Mouse (Mus musculus) adrenal gland, adult 18-20 months (tissue): ENCODE data around the gene Retsat. TPM values are rescaled to one million over a fixed set of nuclear protein-coding genes. Genes with fewer than 3 reads are reported as not detected.

Source experiments
- DNase-seq, 2 experiments: peaks; one replicate each; pipeline ENCODE4 v3.0.0; 2021 to 2022; ENCODE audit warnings: low spot score in 2 of 2
- total RNA-seq, 2 experiments: library from RNA; stranded (reverse); gene quantifications; 1 replicate in 1 of 2; 2 replicates in 1 of 2; pipeline ENCODE4 v1.2.3; 2021

Gene Retsat
- total RNA-seq, 2 experiments from 2014 or later: 332 to 343 TPM

GRCm38 (mm10) chr6:72620920-72621319 lies 22.6 kb downstream of the Retsat start:
- no peak for DNase-seq

GRCm38 (mm10) chr6:72622917-72623316 lies 24.6 kb downstream of the Retsat start:
- DNase-seq: no peak

- DNase-seq: peak; percentile 48 to 57
These were observed 25.6 kb downstream of the Retsat start for GRCm38 (mm10) chr6:72623661-72624402.

GRCm38 (mm10) chr6:72626391-72626790 lies 28.1 kb downstream of the Retsat start:
- DNase-seq: no peak

GRCm38 (mm10) chr6:72627276-72627675 lies 29.0 kb downstream of the Retsat start:
- DNase-seq: no peak

- no peak for DNase-seq
These were observed 32.1 kb downstream of the Retsat start for GRCm38 (mm10) chr6:72630370-72630769.

- DNase-seq: no peak
These were observed 32.7 kb downstream of the Retsat start for GRCm38 (mm10) chr6:72630961-72631360.

GRCm38 (mm10) chr6:72631700-72632099 lies 33.4 kb downstream of the Retsat start:
- DNase-seq: no peak

- DNase-seq: no peak
These were observed 36.0 kb downstream of the Retsat start for GRCm38 (mm10) chr6:72634311-72634710.

- DNase-seq: peak; percentile 35 to 59
These were observed 37.6 kb downstream of the Retsat start for GRCm38 (mm10) chr6:72635760-72636431.

GRCm38 (mm10) chr6:72636940-72637339 lies 38.7 kb downstream of the Retsat start:
- DNase-seq: no peak

GRCm38 (mm10) chr6:72641218-72641954 lies 43.1 kb downstream of the Retsat start:
- no peak for DNase-seq

GRCm38 (mm10) chr6:72644576-72644975 lies 46.3 kb downstream of the Retsat start:
- DNase-seq: no peak

- no peak for DNase-seq
These were observed 47.1 kb downstream of the Retsat start for GRCm38 (mm10) chr6:72645364-72645763.

GRCm38 (mm10) chr6:72647383-72647820 lies 49.1 kb downstream of the Retsat start:
- DNase-seq: peak; percentile 63 to 66

- no peak for DNase-seq
These were observed 49.8 kb downstream of the Retsat start for GRCm38 (mm10) chr6:72648002-72648595.

GRCm38 (mm10) chr6:72650338-72650851 lies 52.1 kb downstream of the Retsat start:
- DNase-seq: no peak

GRCm38 (mm10) chr6:72653419-72653818 lies 55.1 kb downstream of the Retsat start:
- peak; percentile 42 to 43 for DNase-seq

GRCm38 (mm10) chr6:72654355-72654754 lies 56.1 kb downstream of the Retsat start:
- DNase-seq: no peak

- peak; percentile 44 to 59 for DNase-seq
These were observed 57.2 kb downstream of the Retsat start for GRCm38 (mm10) chr6:72655309-72656052.
